Mouse (Mus musculus) macrophage (primary cell): Measurements from ENCODE around the gene Galns. TPM values are rescaled to one million over a fixed set of nuclear protein-coding genes. Genes with fewer than 3 reads are reported as not detected.
"Not testable (repeated sequence)": the region's sequence is repeated elsewhere in the genome, so short reads cannot be mapped to it uniquely, and the experiment has no call there.

Source experiments
- H3K27ac ChIP-seq: fragments of 350-480 bp; formaldehyde crosslinking; 2 replicates; pipeline ENCODE4 v1.9.0; 2021
- H3K36me3 ChIP-seq: fragments of 350-480 bp; formaldehyde crosslinking; 2 replicates; pipeline ENCODE4 v1.9.0; 2021; ENCODE audit errors: inconsistent target
- H3K4me3 ChIP-seq: fragments of 350-480 bp; formaldehyde crosslinking; 2 replicates; pipeline ENCODE4 v1.9.0; 2021; ENCODE audit errors: inconsistent target
- H3K79me2 ChIP-seq: fragments of 350-480 bp; formaldehyde crosslinking; 2 replicates; pipeline ENCODE4 v1.9.0; 2021; ENCODE audit errors: inconsistent target
- WGBS: methylation state at CpG from one replicate; pipeline ENCODE4 v1.1.7; 2026; ENCODE audit warnings: inconsistent platforms; ENCODE audit not compliant: missing documents; 5-methylcytosine and 5-hydroxymethylcytosine counted together
- polyA plus RNA-seq: library from polyadenylated mRNA; stranded (reverse); fragments of 250-400 nt; gene quantifications from 3 replicates; pipeline ENCODE4 v1.2.4, GENCODE M21; 2018; ENCODE audit warnings: inconsistent platforms

The Galns gene
- polyA plus RNA-seq, 1 experiment from 2014 or later = 140 TPM

- Histone ChIP-seq H3K79me2 (no peaks in the 10 kb centered on the region), H3K4me3 (no peak overlapping the region), H3K27ac (no peak overlapping the region), H3K36me3 (no peaks in the 10 kb centered on the region)
- WGBS = 88% methylated on average over 4 of the region's 4 CpGs
Measured at GRCm38 (mm10) chr8:122640825-122641224, 29.6 kb upstream of the Galns start.

GRCm38 (mm10) chr8:122639521-122640248 is 28.4 kb upstream of the Galns start:
- no peaks in the 10 kb centered on the region for H3K79me2 ChIP-seq
- H3K4me3 ChIP-seq = no peak overlapping the region
- H3K36me3 ChIP-seq = no peaks in the 10 kb centered on the region
- 95% methylated on average over 14 of the region's 16 CpGs for WGBS
- H3K27ac ChIP-seq = no peak overlapping the region

DNA sequence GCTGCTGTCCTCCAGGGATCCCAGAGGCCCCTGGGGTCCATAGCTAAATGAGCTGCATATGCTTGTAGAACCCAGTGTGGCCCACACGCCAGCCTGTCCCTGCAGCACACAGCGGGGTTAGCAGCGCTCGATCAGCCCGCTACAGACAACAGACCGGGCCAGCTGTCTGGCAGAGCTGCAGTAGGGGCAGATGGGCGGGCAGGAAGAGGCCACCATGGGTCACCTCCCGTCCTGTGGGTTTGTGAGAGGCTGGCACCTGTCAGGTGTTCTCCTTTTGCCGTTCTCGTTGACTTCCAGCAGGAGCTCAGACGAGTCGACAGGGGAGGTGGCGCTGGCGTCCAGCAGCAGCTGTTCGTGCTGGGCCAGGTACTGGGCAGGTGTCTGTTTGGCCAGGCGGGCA is 27.3 kb upstream of the Galns start:
- no peaks in the 10 kb centered on the region for H3K79me2 ChIP-seq
- no peaks in the 10 kb centered on the region for H3K36me3 ChIP-seq
- no peak overlapping the region for H3K27ac ChIP-seq
- WGBS = 86% methylated on average over 16 of the region's 16 CpGs
- no peak overlapping the region for H3K4me3 ChIP-seq

- H3K4me3 ChIP-seq = no peak overlapping the region
- H3K27ac ChIP-seq = no peak overlapping the region
- H3K79me2 ChIP-seq = no peaks in the 10 kb centered on the region
- no peaks in the 10 kb centered on the region for H3K36me3 ChIP-seq
- 93% methylated on average over 9 of the region's 9 CpGs for WGBS
Measured at GRCm38 (mm10) chr8:122637230-122637629, 26.0 kb upstream of the Galns start.

GRCm38 (mm10) chr8:122636803-122637175 is 25.5 kb upstream of the Galns start:
- no peak overlapping the region for H3K4me3 ChIP-seq
- 79% methylated on average over 9 of the region's 9 CpGs for WGBS
- H3K27ac ChIP-seq = no peak overlapping the region
- H3K79me2 ChIP-seq = no peaks in the 10 kb centered on the region
- no peaks in the 10 kb centered on the region for H3K36me3 ChIP-seq

- WGBS = 92% methylated on average over 12 of the region's 14 CpGs
- Histone ChIP-seq H3K4me3 (no peak overlapping the region), H3K36me3 (no peaks in the 10 kb centered on the region), H3K27ac (no peak overlapping the region), H3K79me2 (no peaks in the 10 kb centered on the region)
Measured at GRCm38 (mm10) chr8:122635878-122636802, 24.9 kb upstream of the Galns start.

DNA sequence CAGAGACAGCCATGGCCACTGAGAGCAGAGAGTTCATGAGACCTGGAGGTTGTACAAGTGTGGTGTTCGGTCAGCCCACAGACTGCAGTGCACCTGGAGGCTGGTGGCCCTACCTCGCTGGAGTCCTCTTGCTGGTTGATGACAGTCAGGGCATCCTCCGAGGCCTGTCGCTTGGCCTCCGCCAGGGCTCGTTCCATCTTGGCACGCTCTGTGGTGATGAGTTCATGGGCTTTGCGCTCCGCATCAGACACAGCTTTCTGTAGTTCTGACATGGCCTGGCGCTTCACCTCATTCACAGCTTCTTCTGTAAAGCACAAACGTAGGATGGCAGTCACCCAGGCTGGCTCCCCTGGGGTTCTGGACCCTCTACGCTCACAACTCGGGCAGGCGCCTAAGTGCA is 21.9 kb upstream of the Galns start:
- Histone ChIP-seq H3K79me2 (no peaks in the 10 kb centered on the region), H3K4me3 (no peak overlapping the region), H3K27ac (no peak overlapping the region), H3K36me3 (no peaks in the 10 kb centered on the region)
- WGBS = 94% methylated on average over 14 of the region's 14 CpGs

DNA sequence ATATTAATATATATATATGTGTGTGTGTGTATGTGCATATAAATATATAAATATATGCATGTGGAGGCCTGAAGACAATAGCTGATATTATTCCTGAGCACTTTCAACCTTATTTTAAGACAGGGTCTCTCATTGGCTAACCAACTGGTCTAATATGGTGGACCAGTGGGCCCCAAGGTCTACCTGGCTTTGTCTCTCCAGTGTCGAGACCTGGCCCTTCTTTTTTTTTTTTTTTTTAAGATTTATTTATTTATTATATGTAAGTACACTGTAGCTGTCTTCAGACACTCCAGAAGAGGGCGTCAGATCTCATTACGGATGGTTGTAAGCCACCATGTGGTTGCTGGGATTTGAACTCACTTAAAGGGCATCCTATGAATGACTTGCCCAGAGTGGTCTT is 20.9 kb upstream of the Galns start:
- WGBS = 97% methylated on average over 3 of the region's 3 CpGs
- H3K4me3 ChIP-seq, H3K27ac ChIP-seq, H3K36me3 ChIP-seq, H3K79me2 ChIP-seq: not testable (repeated sequence)

DNA sequence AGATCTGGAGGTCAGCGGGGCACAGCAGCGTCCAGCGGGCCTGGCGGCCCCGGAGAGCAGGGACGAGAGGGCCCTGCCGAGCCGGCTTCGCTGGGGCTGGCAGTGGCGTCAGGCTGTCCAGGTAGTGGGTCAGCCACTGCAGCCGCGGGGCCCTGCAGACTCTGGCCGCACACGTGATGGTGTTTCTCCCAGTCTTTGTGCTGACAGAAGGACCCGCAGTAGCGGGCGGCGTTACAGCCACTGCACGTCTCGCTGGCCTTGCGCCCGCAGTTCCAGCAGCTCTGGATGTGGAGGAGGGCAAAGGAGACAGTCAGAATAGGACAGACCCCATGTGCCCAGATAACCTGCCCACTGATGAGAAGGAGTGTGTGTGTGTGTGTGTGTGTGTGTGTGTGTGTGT is 19.4 kb upstream of the Galns start:
- 94% methylated on average over 22 of the region's 22 CpGs for WGBS
- H3K79me2 ChIP-seq = no peaks in the 10 kb centered on the region
- H3K4me3 ChIP-seq = no peak overlapping the region
- no peak overlapping the region for H3K27ac ChIP-seq
- H3K36me3 ChIP-seq = no peaks in the 10 kb centered on the region

GRCm38 (mm10) chr8:122629388-122629787 is 18.1 kb upstream of the Galns start:
- Histone ChIP-seq H3K4me3 (no peak overlapping the region), H3K36me3 (no peaks in the 10 kb centered on the region), H3K27ac (no peak overlapping the region), H3K79me2 (no peaks in the 10 kb centered on the region)
- 93% methylated on average over 10 of the region's 10 CpGs for WGBS

GRCm38 (mm10) chr8:122626896-122627295 is 15.6 kb upstream of the Galns start:
- H3K27ac ChIP-seq = no peak overlapping the region
- H3K4me3 ChIP-seq = no peak overlapping the region
- WGBS = 76% methylated on average over 2 of the region's 2 CpGs
- H3K79me2 ChIP-seq = no peaks in the 10 kb centered on the region
- no peaks in the 10 kb centered on the region for H3K36me3 ChIP-seq

GRCm38 (mm10) chr8:122625811-122626210 is 14.5 kb upstream of the Galns start:
- no peak overlapping the region for H3K27ac ChIP-seq
- no peak overlapping the region for H3K4me3 ChIP-seq
- 76% methylated on average over 9 of the region's 9 CpGs for WGBS
- no peaks in the 10 kb centered on the region for H3K36me3 ChIP-seq
- H3K79me2 ChIP-seq = no peaks in the 10 kb centered on the region

DNA sequence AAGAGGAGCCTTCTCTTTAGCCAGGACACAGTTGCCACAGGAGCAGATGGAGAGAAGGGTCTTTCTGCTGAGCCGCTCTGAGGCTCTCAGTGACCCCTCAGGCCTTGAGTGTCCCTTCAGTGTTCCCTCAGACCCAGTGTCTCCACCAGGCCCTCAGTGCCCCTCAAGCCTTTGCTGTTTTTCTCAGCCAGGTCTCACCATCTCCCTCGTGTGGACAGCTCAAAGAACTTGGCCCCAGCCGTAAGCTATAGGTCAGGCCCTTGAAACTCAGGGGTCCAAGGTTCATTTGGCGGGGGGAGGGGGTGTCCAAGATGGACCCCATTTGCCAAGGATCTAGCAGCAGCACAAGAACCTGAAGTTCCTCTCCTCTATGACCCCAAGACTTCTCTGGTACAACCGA is 13.4 kb upstream of the Galns start:
- 88% methylated on average over 5 of the region's 5 CpGs for WGBS
- H3K4me3 ChIP-seq = no peak overlapping the region
- no peaks in the 10 kb centered on the region for H3K36me3 ChIP-seq

GRCm38 (mm10) chr8:122623844-122624642 is 12.8 kb upstream of the Galns start:
- 93% methylated on average over 17 of the region's 17 CpGs for WGBS
- Histone ChIP-seq H3K79me2 (no peaks in the 10 kb centered on the region), H3K27ac (no peak overlapping the region), H3K36me3 (no peaks in the 10 kb centered on the region), H3K4me3 (no peak overlapping the region)

More for the DNA sequence above, 13.4 kb upstream of the Galns start:
- Histone ChIP-seq H3K79me2 (no peaks in the 10 kb centered on the region), H3K27ac (no peak overlapping the region)
